Mouse (Mus musculus): ENCODE results near the gene Ppara. TPM values are rescaled to one million over a fixed set of nuclear protein-coding genes. Genes with fewer than 3 reads are reported as not detected.
"Not testable (repeated sequence)": the region's sequence is repeated elsewhere in the genome, so short reads cannot be mapped to it uniquely, and the experiment has no call there.

The Ppara gene
- polyA plus RNA-seq, 1 experiment from 2014 or later = 1.3 TPM

- Histone ChIP-seq H3K9ac (no peak overlapping the region), H3K4me2 (no peak overlapping the region), H3K9me3 (no peaks in the 10 kb centered on the region), H3K4me3 (no peak overlapping the region), H3K27ac (no peak overlapping the region), H3K27me3 (replicated peaks) (no peaks in the 10 kb centered on the region), H3K4me1 (no peaks in the 10 kb centered on the region), H3K36me3 (replicated peaks) (no peaks in the 10 kb centered on the region)
- ATAC-seq (replicated peaks) = no peak
- WGBS = 85% methylated on average over 7 of the region's 7 CpGs
Observed at GRCm38 (mm10) chr15:85775001-85775400, 40.2 kb downstream of the Ppara start.

- Histone ChIP-seq H3K4me2 (no peak overlapping the region), H3K9ac (no peak overlapping the region), H3K9me3 (no peaks in the 10 kb centered on the region), H3K27ac (no peak overlapping the region), H3K27me3 (replicated peaks) (no peaks in the 10 kb centered on the region), H3K4me1 (no peaks in the 10 kb centered on the region), H3K4me3 (no peak overlapping the region), H3K36me3 (replicated peaks) (no peaks in the 10 kb centered on the region)
- no peak for ATAC-seq (replicated peaks)
- WGBS = 72% methylated on average over 2 of the region's 2 CpGs
Observed at GRCm38 (mm10) chr15:85776241-85776640, 41.5 kb downstream of the Ppara start.

GRCm38 (mm10) chr15:85776771-85777170, 42.0 kb downstream of the Ppara start:
- H3K4me3 ChIP-seq = no peak overlapping the region
- H3K27me3 ChIP-seq (replicated peaks) = no peaks in the 10 kb centered on the region
- WGBS = 83% methylated on average over 5 of the region's 5 CpGs
- no peak overlapping the region for H3K27ac ChIP-seq
- no peak overlapping the region for H3K9ac ChIP-seq
- no peak for ATAC-seq (replicated peaks)
- H3K4me1 ChIP-seq = no peaks in the 10 kb centered on the region
- H3K36me3 ChIP-seq (replicated peaks) = no peaks in the 10 kb centered on the region
- no peaks in the 10 kb centered on the region for H3K9me3 ChIP-seq
- no peak overlapping the region for H3K4me2 ChIP-seq

- ATAC-seq (replicated peaks); H3K27me3 ChIP-seq (replicated peaks); H3K4me1 ChIP-seq; H3K36me3 ChIP-seq (replicated peaks); H3K9ac ChIP-seq; H3K27ac ChIP-seq; H3K4me3 ChIP-seq; H3K4me2 ChIP-seq; H3K9me3 ChIP-seq: not testable (repeated sequence)
- WGBS = 92% methylated on average over 6 of the region's 6 CpGs
Observed at GRCm38 (mm10) chr15:85778891-85779290, 44.1 kb downstream of the Ppara start.

GRCm38 (mm10) chr15:85783146-85783545, 48.4 kb downstream of the Ppara start:
- Histone ChIP-seq H3K27me3 (replicated peaks) (no peaks in the 10 kb centered on the region), H3K27ac (no peak overlapping the region), H3K9ac (no peak overlapping the region), H3K4me1 (no peaks in the 10 kb centered on the region), H3K36me3 (replicated peaks) (no peaks in the 10 kb centered on the region), H3K4me2 (no peak overlapping the region), H3K4me3 (no peak overlapping the region), H3K9me3 (no peaks in the 10 kb centered on the region)
- ATAC-seq (replicated peaks) = no peak
- WGBS = 92% methylated on average over 4 of the region's 4 CpGs

- H3K4me3 ChIP-seq = no peak overlapping the region
- H3K9ac ChIP-seq = no peak overlapping the region
- 92% methylated on average over 3 of the region's 3 CpGs for WGBS
- ATAC-seq (replicated peaks) = no peak
- H3K27me3 ChIP-seq (replicated peaks) = no peaks in the 10 kb centered on the region
- no peak overlapping the region for H3K27ac ChIP-seq
- H3K36me3 ChIP-seq (replicated peaks) = no peaks in the 10 kb centered on the region
- no peaks in the 10 kb centered on the region for H3K4me1 ChIP-seq
- H3K4me2 ChIP-seq = no peak overlapping the region
- H3K9me3 ChIP-seq = no peaks in the 10 kb centered on the region
Observed at GRCm38 (mm10) chr15:85784341-85784740, 49.6 kb downstream of the Ppara start.

GRCm38 (mm10) chr15:85786711-85787110, 51.9 kb downstream of the Ppara start:
- ATAC-seq (replicated peaks) = no peak
- Histone ChIP-seq H3K27ac (no peak overlapping the region), H3K4me2 (no peak overlapping the region), H3K9me3 (no peaks in the 10 kb centered on the region), H3K27me3 (replicated peaks) (no peaks in the 10 kb centered on the region), H3K36me3 (replicated peaks) (no peaks in the 10 kb centered on the region), H3K9ac (no peak overlapping the region), H3K4me1 (no peaks in the 10 kb centered on the region), H3K4me3 (no peak overlapping the region)
- 70% methylated on average over 5 of the region's 5 CpGs for WGBS

- Histone ChIP-seq H3K4me3 (no peak overlapping the region), H3K9ac (no peak overlapping the region), H3K4me1 (no peaks in the 10 kb centered on the region), H3K9me3 (no peaks in the 10 kb centered on the region), H3K27me3 (replicated peaks) (no peaks in the 10 kb centered on the region), H3K4me2 (no peak overlapping the region), H3K36me3 (replicated peaks) (no peaks in the 10 kb centered on the region), H3K27ac (no peak overlapping the region)
- no peak for ATAC-seq (replicated peaks)
- 92% methylated on average over 6 of the region's 6 CpGs for WGBS
Observed at GRCm38 (mm10) chr15:85787482-85787881, 52.7 kb downstream of the Ppara start.

- H3K36me3 ChIP-seq (replicated peaks) = no peaks in the 10 kb centered on the region
- no peak overlapping the region for H3K4me2 ChIP-seq
- H3K27ac ChIP-seq = no peak overlapping the region
- H3K9ac ChIP-seq = no peak overlapping the region
- no peaks in the 10 kb centered on the region for H3K9me3 ChIP-seq
- 87% methylated on average over 4 of the region's 4 CpGs for WGBS
- no peaks in the 10 kb centered on the region for H3K27me3 ChIP-seq (replicated peaks)
- no peaks in the 10 kb centered on the region for H3K4me1 ChIP-seq
- H3K4me3 ChIP-seq = no peak overlapping the region
- no peak for ATAC-seq (replicated peaks)
Observed at GRCm38 (mm10) chr15:85788051-85788450, 53.3 kb downstream of the Ppara start.

GRCm38 (mm10) chr15:85788633-85789032, 53.9 kb downstream of the Ppara start:
- Histone ChIP-seq H3K9ac (no peak overlapping the region), H3K4me1 (no peaks in the 10 kb centered on the region), H3K4me3 (no peak overlapping the region), H3K27me3 (replicated peaks) (no peaks in the 10 kb centered on the region), H3K9me3 (no peaks in the 10 kb centered on the region), H3K27ac (no peak overlapping the region), H3K36me3 (replicated peaks) (no peaks in the 10 kb centered on the region), H3K4me2 (no peak overlapping the region)
- ATAC-seq (replicated peaks) = no peak
- 70% methylated on average over 16 of the region's 16 CpGs for WGBS

- Histone ChIP-seq H3K27me3 (replicated peaks) (no peaks in the 10 kb centered on the region), H3K4me1 (no peaks in the 10 kb centered on the region), H3K9ac (no peak overlapping the region), H3K4me2 (no peak overlapping the region), H3K27ac (no peak overlapping the region), H3K9me3 (no peaks in the 10 kb centered on the region), H3K4me3 (no peak overlapping the region), H3K36me3 (replicated peaks) (no peaks in the 10 kb centered on the region)
- 87% methylated on average over 4 of the region's 4 CpGs for WGBS
- ATAC-seq (replicated peaks) = no peak
Observed at GRCm38 (mm10) chr15:85791449-85791848, 56.7 kb downstream of the Ppara start.

GRCm38 (mm10) chr15:85792819-85793218, 58.0 kb downstream of the Ppara start:
- Histone ChIP-seq H3K9ac (no peak overlapping the region), H3K4me1 (no peaks in the 10 kb centered on the region), H3K4me2 (no peak overlapping the region), H3K9me3 (no peaks in the 10 kb centered on the region), H3K27ac (no peak overlapping the region), H3K4me3 (no peak overlapping the region), H3K36me3 (replicated peaks) (no peaks in the 10 kb centered on the region), H3K27me3 (replicated peaks) (no peaks in the 10 kb centered on the region)
- WGBS = 84% methylated on average over 1 of the region's 1 CpGs
- ATAC-seq (replicated peaks) = no peak

GRCm38 (mm10) chr15:85795516-85795915, 60.7 kb downstream of the Ppara start:
- WGBS = 80% methylated on average over 6 of the region's 6 CpGs
- Histone ChIP-seq H3K36me3 (replicated peaks) (no peaks in the 10 kb centered on the region), H3K27ac (no peak overlapping the region), H3K9me3 (no peaks in the 10 kb centered on the region), H3K4me2 (no peak overlapping the region), H3K4me3 (no peak overlapping the region), H3K9ac (no peak overlapping the region), H3K27me3 (replicated peaks) (no peaks in the 10 kb centered on the region), H3K4me1 (no peaks in the 10 kb centered on the region)
- no peak for ATAC-seq (replicated peaks)

GRCm38 (mm10) chr15:85798676-85799075, 63.9 kb downstream of the Ppara start:
- H3K27me3 ChIP-seq (replicated peaks) = no peaks in the 10 kb centered on the region
- no peaks in the 10 kb centered on the region for H3K9me3 ChIP-seq
- H3K4me2 ChIP-seq = no peak overlapping the region
- H3K27ac ChIP-seq = no peak overlapping the region
- H3K4me3 ChIP-seq = no peak overlapping the region
- no peaks in the 10 kb centered on the region for H3K4me1 ChIP-seq
- 91% methylated on average over 8 of the region's 8 CpGs for WGBS
- ATAC-seq (replicated peaks) = no peak
- no peaks in the 10 kb centered on the region for H3K36me3 ChIP-seq (replicated peaks)
- no peak overlapping the region for H3K9ac ChIP-seq

Measured in midbrain, embryonic 15.5 days (tissue).